Mouse (Mus musculus): ENCODE results near the gene 2900011O08Rik. TPM values are rescaled to one million over a fixed set of nuclear protein-coding genes. Genes with fewer than 3 reads are reported as not detected.

2900011O08Rik gene
- total RNA-seq, 2 experiments from 2014 or later, result not detected

- DNase-seq, result no peak
- intact Hi-C loops (cut with DNase I), result no loop called here
These were observed 17.2 kb downstream of the 2900011O08Rik start for GRCm38 (mm10) chr16:14003386-14004130.

- intact Hi-C loops (cut with DNase I), result no loop called here
These were observed 17.8 kb downstream of the 2900011O08Rik start for GRCm38 (mm10) chr16:14004170-14004569.

GRCm38 (mm10) chr16:14004726-14005125 lies 18.3 kb downstream of the 2900011O08Rik start:
- intact Hi-C loops (cut with DNase I), result no loop called here

More at GRCm38 (mm10) chr16:14004170-14004569, 17.8 kb downstream of the 2900011O08Rik start:
- DNase-seq, result peak in 1 of 2 experiments; percentile 1

GRCm38 (mm10) chr16:14005266-14005665 lies 18.9 kb downstream of the 2900011O08Rik start:
- intact Hi-C loops (cut with DNase I), result no loop called here
- DNase-seq, result peak in 1 of 2 experiments; percentile 2

More at GRCm38 (mm10) chr16:14004726-14005125, 18.3 kb downstream of the 2900011O08Rik start:
- DNase-seq, result no peak

GRCm38 (mm10) chr16:14008081-14008480 lies 21.7 kb downstream of the 2900011O08Rik start:
- no peak for DNase-seq
- intact Hi-C loops (cut with DNase I), result no loop called here

GRCm38 (mm10) chr16:14008708-14009107 lies 22.3 kb downstream of the 2900011O08Rik start:
- intact Hi-C loops (cut with DNase I), result no loop called here
- DNase-seq, result no peak

GRCm38 (mm10) chr16:14009966-14010365 lies 23.6 kb downstream of the 2900011O08Rik start:
- intact Hi-C loops (cut with DNase I), result no loop called here

GRCm38 (mm10) chr16:14017306-14017705 lies 30.9 kb downstream of the 2900011O08Rik start:
- intact Hi-C loops (cut with DNase I), result no loop called here
- no peak for DNase-seq

More at GRCm38 (mm10) chr16:14009966-14010365, 23.6 kb downstream of the 2900011O08Rik start:
- DNase-seq, result no peak

- intact Hi-C loops (cut with DNase I), result no loop called here
- no peak for DNase-seq
These were observed 34.9 kb downstream of the 2900011O08Rik start for GRCm38 (mm10) chr16:14021166-14021822.

GRCm38 (mm10) chr16:14025091-14025990 lies 38.9 kb downstream of the 2900011O08Rik start:
- intact Hi-C loops (cut with DNase I), result no loop called here
- no peak for DNase-seq

GRCm38 (mm10) chr16:14029072-14029471 lies 42.7 kb downstream of the 2900011O08Rik start:
- no peak for DNase-seq
- intact Hi-C loops (cut with DNase I), result no loop called here

GRCm38 (mm10) chr16:14029851-14030250 lies 43.4 kb downstream of the 2900011O08Rik start:
- intact Hi-C loops (cut with DNase I), result no loop called here
- DNase-seq, result no peak

GRCm38 (mm10) chr16:14030650-14031049 lies 44.2 kb downstream of the 2900011O08Rik start:
- no peak for DNase-seq
- intact Hi-C loops (cut with DNase I), result no loop called here

GRCm38 (mm10) chr16:14033076-14033475 lies 46.7 kb downstream of the 2900011O08Rik start:
- DNase-seq, result no peak
- intact Hi-C loops (cut with DNase I), result no loop called here

GRCm38 (mm10) chr16:14042421-14042820 lies 56.0 kb downstream of the 2900011O08Rik start:
- intact Hi-C loops (cut with DNase I), result no loop called here
- DNase-seq, result no peak

- DNase-seq, result no peak
- intact Hi-C loops (cut with DNase I), result no loop called here
These were observed 58.3 kb downstream of the 2900011O08Rik start for GRCm38 (mm10) chr16:14044695-14045094.

GRCm38 (mm10) chr16:14046224-14046756 lies 59.9 kb downstream of the 2900011O08Rik start:
- no peak for DNase-seq
- intact Hi-C loops (cut with DNase I), result no loop called here

GRCm38 (mm10) chr16:14052221-14052620 lies 65.8 kb downstream of the 2900011O08Rik start:
- intact Hi-C loops (cut with DNase I), result no loop called here
- DNase-seq, result no peak

- no peak for DNase-seq
- intact Hi-C loops (cut with DNase I), result loop anchor here (1.0 kb wide), 1 partner anchor 38 kb away; no protein-coding TSS in a partner anchor
These were observed 66.7 kb downstream of the 2900011O08Rik start for GRCm38 (mm10) chr16:14053116-14053515.

- intact Hi-C loops (cut with DNase I), result no loop called here
- no peak for DNase-seq
These were observed 68.9 kb downstream of the 2900011O08Rik start for GRCm38 (mm10) chr16:14055271-14055670.
